Mouse (Mus musculus): ENCODE data around the gene Nt5c.
"Not testable (repeated sequence)": the region's sequence is repeated elsewhere in the genome, so short reads cannot be mapped to it uniquely, and the experiment has no call there.

Nt5c gene

GRCm38 (mm10) chr11:115491356-115492083, at the start of gene Nt5c:
TSS of gene Nt5c (minus strand) at chr11:115491862.
- in situ Hi-C loops (cut with MboI, MseI) = loop anchor here (25.0 kb wide), 1 partner anchor 921 kb away; the partner anchor contains the start of gene Rnf157

GRCm38 (mm10) chr11:115538045-115538444, 46.4 kb upstream of the Nt5c start:
- in situ Hi-C loops (cut with MboI, MseI) = no loop called here

- in situ Hi-C loops (cut with MboI, MseI) = no loop called here
These were observed 45.4 kb upstream of the Nt5c start for GRCm38 (mm10) chr11:115536856-115537568.

GRCm38 (mm10) chr11:115536038-115536681, 44.5 kb upstream of the Nt5c start, which contains the start of gene Sumo2:
TSS of gene Sumo2 (minus strand) at chr11:115536276.
- in situ Hi-C loops (cut with MboI, MseI) = no loop called here

- in situ Hi-C loops (cut with MboI, MseI) = no loop called here
These were observed 43.9 kb upstream of the Nt5c start for GRCm38 (mm10) chr11:115535401-115536037.

GRCm38 (mm10) chr11:115534759-115535371, 43.2 kb upstream of the Nt5c start:
- in situ Hi-C loops (cut with MboI, MseI) = loop anchor here (5.0 kb wide), 1 partner anchor 53 kb away; no protein-coding TSS in a partner anchor

GRCm38 (mm10) chr11:115526446-115526845, 34.8 kb upstream of the Nt5c start:
- in situ Hi-C loops (cut with MboI, MseI) = not testable (repeated sequence)

GRCm38 (mm10) chr11:115522703-115523102, 31.0 kb upstream of the Nt5c start:
- in situ Hi-C loops (cut with MboI, MseI) = no loop called here

GRCm38 (mm10) chr11:115522238-115522637, 30.6 kb upstream of the Nt5c start:
- in situ Hi-C loops (cut with MboI, MseI) = no loop called here

- in situ Hi-C loops (cut with MboI, MseI) = no loop called here
These were observed 29.4 kb upstream of the Nt5c start for GRCm38 (mm10) chr11:115521080-115521479.

GRCm38 (mm10) chr11:115520218-115520617, 28.6 kb upstream of the Nt5c start:
- in situ Hi-C loops (cut with MboI, MseI) = no loop called here

- in situ Hi-C loops (cut with MboI, MseI) = no loop called here
These were observed 27.9 kb upstream of the Nt5c start for GRCm38 (mm10) chr11:115519581-115519980.

GRCm38 (mm10) chr11:115518693-115519092, 27.0 kb upstream of the Nt5c start:
- in situ Hi-C loops (cut with MboI, MseI) = no loop called here

GRCm38 (mm10) chr11:115516942-115517341, 25.3 kb upstream of the Nt5c start:
- in situ Hi-C loops (cut with MboI, MseI) = no loop called here

GRCm38 (mm10) chr11:115515021-115515420, 23.4 kb upstream of the Nt5c start:
- in situ Hi-C loops (cut with MboI, MseI) = no loop called here

- in situ Hi-C loops (cut with MboI, MseI) = no loop called here
These were observed 22.6 kb upstream of the Nt5c start, which contains the start of gene Jpt1 for GRCm38 (mm10) chr11:115514238-115514663. TSS of gene Jpt1 (minus strand) at chr11:115514387.

GRCm38 (mm10) chr11:115513271-115514237, 21.9 kb upstream of the Nt5c start:
- in situ Hi-C loops (cut with MboI, MseI) = no loop called here

GRCm38 (mm10) chr11:115512407-115513183, 20.9 kb upstream of the Nt5c start:
- in situ Hi-C loops (cut with MboI, MseI) = no loop called here

- in situ Hi-C loops (cut with MboI, MseI) = no loop called here
These were observed 20.3 kb upstream of the Nt5c start for GRCm38 (mm10) chr11:115512004-115512403.
